Mouse (Mus musculus): Measurements from ENCODE around the gene Kcnma1. TPM values are rescaled to one million over a fixed set of nuclear protein-coding genes. Genes with fewer than 3 reads are reported as not detected.

Gene Kcnma1
- polyA plus RNA-seq, 1 experiment from 2014 or later = 2.7 TPM

- Histone ChIP-seq H3K4me1 (no peaks in the 10 kb centered on the region), H3K36me3 (no peaks in the 10 kb centered on the region), H3K4me2 (replicated peaks) (no peak overlapping the region), H3K9ac (replicated peaks) (no peak overlapping the region), H3K9me3 (no peaks in the 10 kb centered on the region), H3K27me3 (no peaks in the 10 kb centered on the region), H3K27ac (replicated peaks) (no peak overlapping the region), H3K4me3 (no peak overlapping the region)
- ATAC-seq (ENCODE audit: low FRiP score, low read depth) = no peak
- WGBS = 85% methylated on average over 3 of the region's 3 CpGs
Observed at GRCm38 (mm10) chr14:23437467-23437866, 576.8 kb downstream of the Kcnma1 start.

GRCm38 (mm10) chr14:23435861-23436260, 578.4 kb downstream of the Kcnma1 start:
- Histone ChIP-seq H3K9me3 (no peaks in the 10 kb centered on the region), H3K9ac (replicated peaks) (no peak overlapping the region), H3K4me1 (no peaks in the 10 kb centered on the region), H3K27me3 (no peaks in the 10 kb centered on the region), H3K4me3 (no peak overlapping the region), H3K36me3 (no peaks in the 10 kb centered on the region), H3K4me2 (replicated peaks) (no peak overlapping the region), H3K27ac (replicated peaks) (no peak overlapping the region)
- ATAC-seq (ENCODE audit: low FRiP score, low read depth) = no peak
- WGBS = 77% methylated on average over 8 of the region's 8 CpGs

- H3K36me3 ChIP-seq = no peaks in the 10 kb centered on the region
- H3K4me1 ChIP-seq = no peaks in the 10 kb centered on the region
- H3K27me3 ChIP-seq = no peaks in the 10 kb centered on the region
- WGBS = 82% methylated on average over 2 of the region's 2 CpGs
- no peaks in the 10 kb centered on the region for H3K9me3 ChIP-seq
- no peak overlapping the region for H3K9ac ChIP-seq (replicated peaks)
- H3K27ac ChIP-seq (replicated peaks) = no peak overlapping the region
- H3K4me3 ChIP-seq = no peak overlapping the region
- no peak for ATAC-seq (ENCODE audit: low FRiP score, low read depth)
- H3K4me2 ChIP-seq (replicated peaks) = no peak overlapping the region
Observed at GRCm38 (mm10) chr14:23430006-23430405, 584.3 kb downstream of the Kcnma1 start.

GRCm38 (mm10) chr14:23429043-23429442, 585.2 kb downstream of the Kcnma1 start:
- Histone ChIP-seq H3K4me3 (no peak overlapping the region), H3K4me2 (replicated peaks) (no peak overlapping the region), H3K4me1 (no peaks in the 10 kb centered on the region), H3K9ac (replicated peaks) (no peak overlapping the region), H3K27me3 (no peaks in the 10 kb centered on the region), H3K9me3 (no peaks in the 10 kb centered on the region), H3K27ac (replicated peaks) (no peak overlapping the region), H3K36me3 (no peaks in the 10 kb centered on the region)
- WGBS = 31% methylated on average over 4 of the region's 4 CpGs
- ATAC-seq (ENCODE audit: low FRiP score, low read depth) = no peak

GRCm38 (mm10) chr14:23422481-23423040, 591.7 kb downstream of the Kcnma1 start:
- H3K9me3 ChIP-seq = no peaks in the 10 kb centered on the region
- no peak for ATAC-seq (ENCODE audit: low FRiP score, low read depth)

GRCm38 (mm10) chr14:23418955-23419354, 595.3 kb downstream of the Kcnma1 start:
- no peaks in the 10 kb centered on the region for H3K36me3 ChIP-seq
- H3K9ac ChIP-seq (replicated peaks) = no peak overlapping the region
- WGBS = 94% methylated on average over 3 of the region's 3 CpGs
- peaks cover 5% of the 10 kb centered on the region; the same call in 1 of the 2 replicates for H3K4me1 ChIP-seq
- no peak for ATAC-seq (ENCODE audit: low FRiP score, low read depth)
- no peak overlapping the region for H3K4me3 ChIP-seq
- no peak overlapping the region for H3K4me2 ChIP-seq (replicated peaks)
- H3K9me3 ChIP-seq = no peaks in the 10 kb centered on the region
- no peak overlapping the region for H3K27ac ChIP-seq (replicated peaks)
- H3K27me3 ChIP-seq = no peaks in the 10 kb centered on the region

More at GRCm38 (mm10) chr14:23422481-23423040, 591.7 kb downstream of the Kcnma1 start:
- Histone ChIP-seq H3K4me2 (replicated peaks) (no peak overlapping the region), H3K27ac (replicated peaks) (no peak overlapping the region), H3K4me3 (no peak overlapping the region), H3K4me1 (peaks cover 5% of the 10 kb centered on the region; the same call in 1 of the 2 replicates), H3K9ac (replicated peaks) (no peak overlapping the region), H3K36me3 (no peaks in the 10 kb centered on the region), H3K27me3 (no peaks in the 10 kb centered on the region)
- WGBS = 54% methylated on average over 12 of the region's 12 CpGs

- WGBS = 94% methylated on average over 2 of the region's 2 CpGs
- ATAC-seq (ENCODE audit: low FRiP score, low read depth) = no peak
Observed at GRCm38 (mm10) chr14:23407051-23407450, 607.2 kb downstream of the Kcnma1 start.

GRCm38 (mm10) chr14:23400777-23401469, 613.4 kb downstream of the Kcnma1 start:
- H3K27ac ChIP-seq (replicated peaks) = no peak overlapping the region

More at GRCm38 (mm10) chr14:23407051-23407450, 607.2 kb downstream of the Kcnma1 start:
- Histone ChIP-seq H3K36me3 (no peaks in the 10 kb centered on the region), H3K9ac (replicated peaks) (no peak overlapping the region), H3K27me3 (peaks cover 4% of the 10 kb centered on the region; the same call in 1 of the 2 replicates), H3K4me1 (no peaks in the 10 kb centered on the region), H3K27ac (replicated peaks) (no peak overlapping the region), H3K9me3 (no peaks in the 10 kb centered on the region), H3K4me2 (replicated peaks) (no peak overlapping the region), H3K4me3 (no peak overlapping the region)

GRCm38 (mm10) chr14:23397642-23398041, 616.6 kb downstream of the Kcnma1 start:
- ATAC-seq (ENCODE audit: low FRiP score, low read depth) = no peak
- WGBS = 14% methylated on average over 1 of the region's 1 CpGs
- Histone ChIP-seq H3K4me2 (replicated peaks) (no peak overlapping the region), H3K9ac (replicated peaks) (no peak overlapping the region), H3K27me3 (peaks cover 4% of the 10 kb centered on the region; the same call in 1 of the 2 replicates), H3K27ac (replicated peaks) (no peak overlapping the region), H3K4me1 (peaks cover 5% of the 10 kb centered on the region; the same call in 1 of the 2 replicates), H3K36me3 (no peaks in the 10 kb centered on the region), H3K4me3 (no peak overlapping the region), H3K9me3 (no peaks in the 10 kb centered on the region)

More at GRCm38 (mm10) chr14:23400777-23401469, 613.4 kb downstream of the Kcnma1 start:
- 16% methylated on average over 6 of the region's 6 CpGs for WGBS
- H3K4me1 ChIP-seq = peaks cover 5% of the 10 kb centered on the region; the same call in 1 of the 2 replicates
- H3K4me3 ChIP-seq = no peak overlapping the region
- H3K9ac ChIP-seq (replicated peaks) = no peak overlapping the region
- H3K9me3 ChIP-seq = no peaks in the 10 kb centered on the region
- H3K4me2 ChIP-seq (replicated peaks) = no peak overlapping the region
- no peaks in the 10 kb centered on the region for H3K36me3 ChIP-seq
- ATAC-seq (ENCODE audit: low FRiP score, low read depth) = peak; percentile 68; the same call in 1 of the 2 replicates
- H3K27me3 ChIP-seq = peaks cover 4% of the 10 kb centered on the region; the same call in 1 of the 2 replicates

GRCm38 (mm10) chr14:23391566-23391965, 622.7 kb downstream of the Kcnma1 start:
- 72% methylated on average over 3 of the region's 3 CpGs for WGBS
- H3K4me2 ChIP-seq (replicated peaks) = no peak overlapping the region
- no peak overlapping the region for H3K4me3 ChIP-seq
- 0 out of 2 replicates have a peak, but pooled peaks cover 3% of the 10 kb centered on the region for H3K4me1 ChIP-seq
- no peaks in the 10 kb centered on the region for H3K27me3 ChIP-seq
- H3K9ac ChIP-seq (replicated peaks) = no peak overlapping the region
- H3K27ac ChIP-seq (replicated peaks) = no peak overlapping the region
- ATAC-seq (ENCODE audit: low FRiP score, low read depth) = no peak
- no peaks in the 10 kb centered on the region for H3K36me3 ChIP-seq
- no peaks in the 10 kb centered on the region for H3K9me3 ChIP-seq

- WGBS = 74% methylated on average over 5 of the region's 5 CpGs
- no peak for ATAC-seq (ENCODE audit: low FRiP score, low read depth)
Observed at GRCm38 (mm10) chr14:23390768-23391167, 623.5 kb downstream of the Kcnma1 start.

GRCm38 (mm10) chr14:23390161-23390560, 624.1 kb downstream of the Kcnma1 start:
- Histone ChIP-seq H3K4me1 (peaks cover 7% of the 10 kb centered on the region; the same call in 1 of the 2 replicates), H3K27ac (replicated peaks) (no peak overlapping the region), H3K36me3 (no peaks in the 10 kb centered on the region), H3K4me3 (no peak overlapping the region), H3K9me3 (no peaks in the 10 kb centered on the region), H3K9ac (replicated peaks) (no peak overlapping the region), H3K27me3 (0 out of 2 replicates have a peak, but pooled peaks cover under 1% of the 10 kb centered on the region), H3K4me2 (replicated peaks) (no peak overlapping the region)
- no peak for ATAC-seq (ENCODE audit: low FRiP score, low read depth)
- WGBS = 65% methylated on average over 4 of the region's 4 CpGs

More at GRCm38 (mm10) chr14:23390768-23391167, 623.5 kb downstream of the Kcnma1 start:
- H3K9ac ChIP-seq (replicated peaks) = no peak overlapping the region
- peaks cover 7% of the 10 kb centered on the region; the same call in 1 of the 2 replicates for H3K4me1 ChIP-seq
- H3K9me3 ChIP-seq = no peaks in the 10 kb centered on the region
- no peak overlapping the region for H3K27ac ChIP-seq (replicated peaks)
- no peak overlapping the region for H3K4me2 ChIP-seq (replicated peaks)
- H3K36me3 ChIP-seq = no peaks in the 10 kb centered on the region
- H3K27me3 ChIP-seq = no peaks in the 10 kb centered on the region
- no peak overlapping the region for H3K4me3 ChIP-seq
